Mouse (Mus musculus) intestine, embryonic 16.5 days (tissue): ENCODE data around the gene Selenon. TPM values are rescaled to one million over a fixed set of nuclear protein-coding genes. Genes with fewer than 3 reads are reported as not detected.
A peak's percentile ranks its signal among the peaks of the same experiment; 100 is the strongest.

Source experiments
- ATAC-seq: fragments of 200-750 bp; cut with Nextera tagmentation; 2 replicates; pipeline ENCODE4 v1.8.0; 2017; ENCODE audit warnings: moderate TSS enrichment, moderate library complexity
- H3K27ac ChIP-seq: fragments of 300-500 bp; sonication (generic); 2 replicates; pipeline ENCODE4 v1.5.1; 2014; ENCODE audit warnings: mild to moderate bottlenecking, low read length
- H3K27me3 ChIP-seq: fragments of 300-500 bp; sonication (generic); replicated peaks from 2 replicates; pipeline ENCODE4 v1.6.1; 2014; ENCODE audit warnings: low read length, control low read depth, mixed read lengths; ENCODE audit not compliant: control insufficient read depth, insufficient read depth
- H3K36me3 ChIP-seq: fragments of 300-500 bp; sonication (generic); 2 replicates; pipeline ENCODE4 v1.6.1; 2014; ENCODE audit warnings: low read length, control low read depth; ENCODE audit not compliant: control insufficient read depth, insufficient read depth
- H3K4me1 ChIP-seq: fragments of 300-500 bp; sonication (generic); 2 replicates; pipeline ENCODE4 v1.6.1; 2014; ENCODE audit warnings: low read length, control low read depth, mixed read lengths; ENCODE audit not compliant: control insufficient read depth, insufficient read depth
- H3K4me2 ChIP-seq: fragments of 300-500 bp; sonication (generic); 2 replicates; pipeline ENCODE4 v1.6.1; 2014; ENCODE audit warnings: low read depth, low read length, control low read depth
- H3K4me3 ChIP-seq: fragments of 300-500 bp; sonication (generic); 2 replicates; pipeline ENCODE4 v1.5.1; 2014; ENCODE audit warnings: mild to moderate bottlenecking, low read length
- H3K9ac ChIP-seq: fragments of 300-500 bp; sonication (generic); 2 replicates; pipeline ENCODE4 v1.6.1; 2014; ENCODE audit warnings: low read depth, low read length
- H3K9me3 ChIP-seq: fragments of 300-500 bp; sonication (generic); 2 replicates; pipeline ENCODE4 v1.6.1; 2016; ENCODE audit warnings: low read length, control low read depth; ENCODE audit not compliant: control insufficient read depth
- WGBS: fragments of 180-500 bp; shearing (Covaris S2); extraction: QIAGEN DNeasy Blood & Tissue Kit; methylation state at CpG from one replicate; pipeline ENCODE4 v1.1.7; 2014; 5-methylcytosine and 5-hydroxymethylcytosine counted together
- polyA plus RNA-seq: library from polyadenylated mRNA; unstranded; fragments of >200 nt; fragmentation: Nextera tagmentation; extraction: Ambion mirVana; gene quantifications from 2 replicates; pipeline ENCODE4 v1.2.1, GENCODE M21; 2015

The Selenon gene
- polyA plus RNA-seq, 1 experiment from 2014 or later: 5.5 TPM

- peak within 1 kb of the TSS; percentile 97 for H3K4me2 ChIP-seq
- H3K27me3 ChIP-seq: no peaks in the 10 kb centered on the region
- peak within 1 kb of the TSS; percentile 97 for H3K4me3 ChIP-seq
- H3K4me1 ChIP-seq: peaks cover 14% of the 10 kb centered on the region
- peak within 1 kb of the TSS; percentile 90 for H3K9ac ChIP-seq
- peak; percentile 99 for ATAC-seq
- WGBS: under 1% methylated on average over 68 of the region's 71 CpGs
- H3K9me3 ChIP-seq: no peaks in the 10 kb centered on the region
- H3K27ac ChIP-seq: peak within 1 kb of the TSS; percentile 82
- peaks cover 7% of the 10 kb centered on the region; the same call in 1 of the 2 replicates for H3K36me3 ChIP-seq
Observed at GRCm38 (mm10) chr4:134534932-134535786, 16.8 kb downstream of the Selenon start, which contains the start of gene Mtfr1l. Gene Mtfr1l, minus strand, starts transcription at chr4:134535387.

- peak; percentile 27 for ATAC-seq
- no peaks in the 10 kb centered on the region for H3K27me3 ChIP-seq
- H3K4me2 ChIP-seq: peak overlapping the region; percentile 97
- peaks cover 14% of the 10 kb centered on the region for H3K4me1 ChIP-seq
- H3K4me3 ChIP-seq: peak overlapping the region; percentile 97
- H3K36me3 ChIP-seq: peaks cover 7% of the 10 kb centered on the region; the same call in 1 of the 2 replicates
- peak overlapping the region; percentile 82 for H3K27ac ChIP-seq
- no peaks in the 10 kb centered on the region for H3K9me3 ChIP-seq
- H3K9ac ChIP-seq: peak overlapping the region; percentile 90
- under 1% methylated on average over 57 of the region's 57 CpGs for WGBS
Observed at GRCm38 (mm10) chr4:134534124-134534886, 17.7 kb downstream of the Selenon start.

GRCm38 (mm10) chr4:134533421-134533820 lies 18.5 kb downstream of the Selenon start:
- peak overlapping the region; percentile 97 for H3K4me3 ChIP-seq
- H3K4me2 ChIP-seq: peak overlapping the region; percentile 97
- H3K36me3 ChIP-seq: peaks cover 3% of the 10 kb centered on the region; the same call in 1 of the 2 replicates
- no peaks in the 10 kb centered on the region for H3K27me3 ChIP-seq
- H3K4me1 ChIP-seq: peaks cover 14% of the 10 kb centered on the region
- H3K9me3 ChIP-seq: no peaks in the 10 kb centered on the region
- WGBS: 87% methylated on average over 4 of the region's 4 CpGs
- no peak for ATAC-seq
- peak overlapping the region; percentile 90; the same call in 1 of the 2 replicates for H3K9ac ChIP-seq
- no peak overlapping the region for H3K27ac ChIP-seq

GRCm38 (mm10) chr4:134532928-134533327 lies 19.0 kb downstream of the Selenon start:
- H3K9me3 ChIP-seq: no peaks in the 10 kb centered on the region
- ATAC-seq: no peak
- H3K27me3 ChIP-seq: no peaks in the 10 kb centered on the region
- no peak overlapping the region for H3K27ac ChIP-seq
- H3K4me3 ChIP-seq: no peak overlapping the region
- 74% methylated on average over 4 of the region's 4 CpGs for WGBS
- peaks cover 3% of the 10 kb centered on the region; the same call in 1 of the 2 replicates for H3K36me3 ChIP-seq
- no peak overlapping the region for H3K4me2 ChIP-seq
- H3K4me1 ChIP-seq: peaks cover 14% of the 10 kb centered on the region
- H3K9ac ChIP-seq: no peak overlapping the region

GRCm38 (mm10) chr4:134526220-134526619 lies 25.7 kb downstream of the Selenon start:
- 78% methylated on average over 5 of the region's 5 CpGs for WGBS
- Histone ChIP-seq H3K36me3 (peaks cover 9% of the 10 kb centered on the region), H3K4me2 (no peak overlapping the region), H3K4me1 (no peaks in the 10 kb centered on the region), H3K9ac (no peak overlapping the region), H3K9me3 (no peaks in the 10 kb centered on the region), H3K27ac (no peak overlapping the region), H3K27me3 (no peaks in the 10 kb centered on the region), H3K4me3 (no peak overlapping the region)
- no peak for ATAC-seq

GRCm38 (mm10) chr4:134525806-134526205 lies 26.2 kb downstream of the Selenon start:
- WGBS: 70% methylated on average over 5 of the region's 5 CpGs
- Histone ChIP-seq H3K4me2 (no peak overlapping the region), H3K4me3 (no peak overlapping the region), H3K27me3 (no peaks in the 10 kb centered on the region), H3K27ac (no peak overlapping the region), H3K36me3 (peaks cover 9% of the 10 kb centered on the region), H3K9ac (no peak overlapping the region), H3K4me1 (no peaks in the 10 kb centered on the region), H3K9me3 (no peaks in the 10 kb centered on the region)
- ATAC-seq: no peak

GRCm38 (mm10) chr4:134523447-134523846 lies 28.5 kb downstream of the Selenon start:
- no peak for ATAC-seq
- Histone ChIP-seq H3K27ac (no peak overlapping the region), H3K27me3 (no peaks in the 10 kb centered on the region), H3K9ac (no peak overlapping the region), H3K9me3 (no peaks in the 10 kb centered on the region), H3K4me3 (no peak overlapping the region), H3K4me2 (no peak overlapping the region), H3K4me1 (no peaks in the 10 kb centered on the region), H3K36me3 (peaks cover 6% of the 10 kb centered on the region)
- WGBS: 91% methylated on average over 4 of the region's 4 CpGs

- no peaks in the 10 kb centered on the region for H3K9me3 ChIP-seq
- H3K9ac ChIP-seq: no peak overlapping the region
- peaks cover 6% of the 10 kb centered on the region for H3K36me3 ChIP-seq
- H3K27ac ChIP-seq: no peak overlapping the region
- H3K4me1 ChIP-seq: peaks cover 10% of the 10 kb centered on the region
- no peak overlapping the region for H3K4me2 ChIP-seq
- ATAC-seq: no peak
- no peak overlapping the region for H3K4me3 ChIP-seq
- H3K27me3 ChIP-seq: no peaks in the 10 kb centered on the region
Observed at GRCm38 (mm10) chr4:134519281-134519680, 32.7 kb downstream of the Selenon start.

- H3K27ac ChIP-seq: no peak overlapping the region
- H3K9me3 ChIP-seq: no peaks in the 10 kb centered on the region
- no peak overlapping the region for H3K9ac ChIP-seq
- peaks cover 6% of the 10 kb centered on the region for H3K36me3 ChIP-seq
- WGBS: 88% methylated on average over 4 of the region's 4 CpGs
- no peak for ATAC-seq
- H3K27me3 ChIP-seq: no peaks in the 10 kb centered on the region
- no peak overlapping the region for H3K4me2 ChIP-seq
- H3K4me3 ChIP-seq: no peak overlapping the region
- peaks cover 10% of the 10 kb centered on the region for H3K4me1 ChIP-seq
Observed at GRCm38 (mm10) chr4:134518541-134518940, 33.4 kb downstream of the Selenon start.
